ENCODE assay signal across 8 mouse cellular contexts in the genomic region with DNA sequence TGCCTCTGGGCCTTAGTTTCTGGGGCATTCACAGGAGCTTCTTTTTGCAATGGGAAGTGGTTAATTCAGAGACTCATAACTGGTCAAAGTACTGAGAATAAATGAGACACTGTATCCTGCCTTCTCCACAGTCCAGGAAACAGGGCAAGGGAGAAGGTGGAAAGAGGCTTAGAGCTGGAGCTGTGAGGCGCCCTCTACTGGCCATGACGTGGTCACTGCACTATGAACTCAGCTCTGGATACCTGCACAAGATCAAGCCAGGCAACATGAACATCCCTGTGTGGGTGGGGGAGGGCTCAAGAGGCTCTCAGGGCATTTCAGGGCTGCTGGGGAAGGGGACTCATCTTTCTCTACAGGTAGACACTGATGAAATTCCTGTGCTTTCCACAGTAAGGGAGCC. TPM values are rescaled to one million over a fixed set of nuclear protein-coding genes. Genes with fewer than 3 reads are reported as not detected.
DNase-seq lines count a peak whose midpoint lies in the region; ATAC-seq lines count a peak whose summit lies in the region.

No protein-coding gene starts in this region.

- no peaks in the 10 kb centered on the region for H3K9me3 ChIP-seq in forebrain, embryonic 11.5 days (ENCODE audit: control insufficient read depth, low read length)
- H3K9me3 ChIP-seq in forebrain, embryonic 13.5 days (replicated peaks), result no peaks in the 10 kb centered on the region

- H3K27me3 ChIP-seq in forebrain, embryonic 11.5 days (ENCODE audit: control insufficient read depth, insufficient read depth, low read length), result no peaks in the 10 kb centered on the region
- H3K27me3 ChIP-seq in forebrain, embryonic 13.5 days, result no peaks in the 10 kb centered on the region

- no peaks in the 10 kb centered on the region for H3K4me1 ChIP-seq in forebrain, embryonic 11.5 days (replicated peaks; ENCODE audit: control insufficient read depth, insufficient read depth, low read length)
- no peaks in the 10 kb centered on the region for H3K4me1 ChIP-seq in forebrain, embryonic 13.5 days

- H3K4me3 ChIP-seq in forebrain, embryonic 11.5 days (ENCODE audit: low read depth, low read length), result no peak overlapping the region
- H3K4me3 ChIP-seq in forebrain, embryonic 13.5 days, result no peak overlapping the region

- peak; percentile 59 for DNase-seq in forebrain, embryonic 11.5 days (ENCODE audit: low spot score)
- peak; percentile 47 for DNase-seq in 3T3-L1 (ENCODE audit: low read depth, low spot score)
- DNase-seq in adipocyte (ENCODE audit: low spot score), result peak; percentile 26
- peak; percentile 28 for DNase-seq in naive thymus-derived CD4-positive, alpha-beta T cell, adult 2 months (ENCODE audit: low read depth)
- DNase-seq in right cerebral cortex, postnatal 10 days (ENCODE audit: low spot score in 2 of 2), result no peak
- no peak for DNase-seq in ovary, adult 18-20 months (ENCODE audit: low spot score)

- no peak for ATAC-seq in forebrain, embryonic 11.5 days (replicated peaks; ENCODE audit: low FRiP score)
- ATAC-seq in forebrain, embryonic 13.5 days, result no peak
- ATAC-seq in granulocyte monocyte progenitor cell, adult 5-6 weeks (replicated peaks; ENCODE audit: poor library complexity, severe bottlenecking), result peak; percentile 84

- H3K4me2 ChIP-seq in forebrain, embryonic 11.5 days (ENCODE audit: low read depth, low read length, severe bottlenecking), result no peak overlapping the region
- H3K4me2 ChIP-seq in forebrain, embryonic 13.5 days, result no peak overlapping the region

- H3K9ac ChIP-seq in forebrain, embryonic 11.5 days (ENCODE audit: low read length), result no peak overlapping the region
- no peak overlapping the region for H3K9ac ChIP-seq in forebrain, embryonic 13.5 days

- WGBS in forebrain, embryonic 11.5 days, result 4% methylated on average over 2 of the region's 2 CpGs
- WGBS in forebrain, embryonic 13.5 days, result 5% methylated on average over 2 of the region's 2 CpGs

- no peaks in the 10 kb centered on the region for H3K36me3 ChIP-seq in forebrain, embryonic 11.5 days (ENCODE audit: control insufficient read depth, insufficient read depth, low read length)
- no peaks in the 10 kb centered on the region for H3K36me3 ChIP-seq in forebrain, embryonic 13.5 days (ENCODE audit: poor library complexity, severe bottlenecking)

- H3K27ac ChIP-seq in forebrain, embryonic 11.5 days (ENCODE audit: low read depth, low read length), result no peak overlapping the region
- H3K27ac ChIP-seq in forebrain, embryonic 13.5 days, result no peak overlapping the region

RNA-seq across cellular contexts. Expression of gene Clca3a1, which starts 7.7 kb away (rescaled TPM):
- 0.04 TPM in 1 of 2 replicates, not detected in the other for polyA plus RNA-seq in forebrain, embryonic 11.5 days (2014; fragmentation: Nextera tagmentation; extraction: Ambion mirVana)
- 0.12 and 0.24 TPM in 2 replicates for polyA plus RNA-seq in forebrain, embryonic 13.5 days (2015; fragmentation: Nextera tagmentation; extraction: Ambion mirVana)
- total RNA-seq in granulocyte monocyte progenitor cell, adult 5-6 weeks (2014; fragmentation: Nextera tagmentation), result not detected in 2 replicates
- not detected in 2 replicates for total RNA-seq in granulocyte monocyte progenitor cell, adult 5-6 weeks (2017)

RNA-seq across cellular contexts. Expression of gene Sh3glb1, which starts 33.0 kb away (rescaled TPM):
- polyA plus RNA-seq in forebrain, embryonic 11.5 days (2014; fragmentation: Nextera tagmentation; extraction: Ambion mirVana), result 80.0 and 82.3 TPM in 2 replicates
- polyA plus RNA-seq in forebrain, embryonic 13.5 days (2015; fragmentation: Nextera tagmentation; extraction: Ambion mirVana), result 87.4 and 95.6 TPM in 2 replicates
- 34.9 and 35.1 TPM in 2 replicates for total RNA-seq in granulocyte monocyte progenitor cell, adult 5-6 weeks (2014; fragmentation: Nextera tagmentation)
- 18.2 and 26.6 TPM in 2 replicates for total RNA-seq in granulocyte monocyte progenitor cell, adult 5-6 weeks (2017)

Comparison
In these comparisons a context has a peak if more than half of its experiments do, and no peak if none do; other contexts are left out.
1. DNase-seq: peak in forebrain, embryonic 11.5 days (single experiment), 3T3-L1 (single experiment), adipocyte (single experiment) and naive thymus-derived CD4-positive, alpha-beta T cell, adult 2 months (single experiment); none in right cerebral cortex, postnatal 10 days (0 of 2) and ovary, adult 18-20 months (single experiment).